Mouse (Mus musculus) intestine, postnatal 0 days (tissue): ENCODE data around the gene Prex1. TPM values are rescaled to one million over a fixed set of nuclear protein-coding genes. Genes with fewer than 3 reads are reported as not detected.

Source experiments
- ATAC-seq: fragments of 200-750 bp; cut with Nextera tagmentation; 2 replicates; pipeline ENCODE4 v1.8.0; 2017; ENCODE audit warnings: mild to moderate bottlenecking, moderate TSS enrichment, moderate library complexity
- H3K27ac ChIP-seq: fragments of 300-500 bp; sonication (generic); 2 replicates; pipeline ENCODE4 v1.5.1; 2014; ENCODE audit warnings: mild to moderate bottlenecking, low read depth, low read length, moderate library complexity
- H3K27me3 ChIP-seq: fragments of 300-500 bp; sonication (generic); replicated peaks from 2 replicates; pipeline ENCODE4 v1.6.1; 2014; ENCODE audit warnings: low read length, mixed read lengths; ENCODE audit not compliant: control insufficient read depth, insufficient read depth
- H3K36me3 ChIP-seq: fragments of 300-500 bp; sonication (generic); 2 replicates; pipeline ENCODE4 v1.6.1; 2014; ENCODE audit warnings: mild to moderate bottlenecking, moderate library complexity; ENCODE audit not compliant: control insufficient read depth, insufficient read depth
- H3K4me1 ChIP-seq: fragments of 300-500 bp; sonication (generic); replicated peaks from 2 replicates; pipeline ENCODE4 v1.6.1; 2014; ENCODE audit warnings: antibody characterized with exemption, low read length, mixed read lengths; ENCODE audit not compliant: control insufficient read depth, insufficient read depth
- H3K4me2 ChIP-seq: fragments of 300-500 bp; sonication (generic); replicated peaks from 2 replicates; pipeline ENCODE4 v1.6.1; 2014; ENCODE audit warnings: low read depth, mild to moderate bottlenecking, moderate library complexity
- H3K4me3 ChIP-seq: fragments of 300-500 bp; sonication (generic); 2 replicates; pipeline ENCODE4 v1.5.1; 2014; ENCODE audit warnings: low read depth, low read length
- H3K9ac ChIP-seq: fragments of 300-500 bp; sonication (generic); 2 replicates; pipeline ENCODE4 v1.6.1; 2014; ENCODE audit warnings: mild to moderate bottlenecking, low read depth, low read length
- H3K9me3 ChIP-seq: fragments of 300-500 bp; sonication (generic); 2 replicates; pipeline ENCODE4 v1.6.1; 2016; ENCODE audit warnings: mixed run types; ENCODE audit not compliant: control insufficient read depth
- CTCF ChIP-seq: sonication (generic); IDR thresholded peaks from 2 replicates; pipeline ENCODE4 v1.5.1; 2016; ENCODE audit warnings: low read depth, mild to moderate bottlenecking, control low read depth, antibody characterized with exemption, moderate library complexity
- WGBS: fragments of 180-500 bp; shearing (Covaris S2); extraction: QIAGEN DNeasy Blood & Tissue Kit; methylation state at CpG from one replicate; pipeline ENCODE4 v1.1.7; 2014; 5-methylcytosine and 5-hydroxymethylcytosine counted together
- polyA plus RNA-seq: library from polyadenylated mRNA; unstranded; fragments of >200 nt; fragmentation: Nextera tagmentation; extraction: Ambion mirVana; gene quantifications from 2 replicates; pipeline ENCODE4 v1.2.1, GENCODE M21; 2015

Gene Prex1
- polyA plus RNA-seq, 1 experiment from 2014 or later: 4.0 TPM

DNA sequence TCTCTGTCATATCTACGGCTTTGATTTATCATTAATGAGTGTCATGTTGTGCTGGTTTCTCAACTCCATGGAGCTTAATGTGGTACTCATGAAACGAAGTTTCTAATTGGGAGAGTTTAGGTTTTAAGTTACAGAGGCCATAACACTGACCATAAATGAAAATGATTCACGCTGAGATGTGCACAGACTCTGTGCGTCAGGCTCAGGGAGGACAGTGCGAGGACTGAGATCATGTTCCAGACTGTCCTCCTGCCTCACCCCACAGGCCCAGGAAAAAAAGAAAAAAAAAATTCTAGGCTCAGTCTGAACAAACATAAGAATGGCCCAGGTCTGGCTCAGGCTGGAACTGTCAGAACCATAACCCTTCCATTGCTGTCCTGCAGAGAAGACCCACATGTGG lies 133.8 kb downstream of the Prex1 start:
- Histone ChIP-seq H3K4me2 (no peak overlapping the region), H3K4me1 (no peaks in the 10 kb centered on the region), H3K9me3 (no peaks in the 10 kb centered on the region), H3K27ac (no peak overlapping the region), H3K36me3 (no peaks in the 10 kb centered on the region), H3K27me3 (no peaks in the 10 kb centered on the region), H3K9ac (no peak overlapping the region), H3K4me3 (no peak overlapping the region)
- no peak for TF ChIP-seq CTCF
- ATAC-seq: no peak
- WGBS: 84% methylated on average over 5 of the region's 5 CpGs

DNA sequence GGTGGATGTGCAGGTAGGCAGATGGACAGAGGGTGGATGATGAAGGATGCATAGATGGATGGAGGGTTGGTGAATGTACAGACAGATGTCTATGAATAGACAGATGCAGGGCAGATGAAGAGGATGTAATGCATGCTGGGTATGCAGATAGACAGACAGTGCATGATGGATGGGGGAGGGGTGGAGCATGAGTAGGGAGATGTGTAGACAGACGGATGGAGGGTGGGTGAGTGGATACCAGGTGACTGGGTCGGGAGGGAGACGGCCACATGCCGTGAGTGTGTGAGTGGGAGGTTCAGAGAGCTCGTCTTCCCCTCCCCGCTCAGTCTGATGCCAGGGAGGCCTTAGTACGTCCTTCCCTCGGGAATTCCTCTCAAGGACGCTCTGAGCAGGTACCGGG lies 134.3 kb downstream of the Prex1 start:
- no peaks in the 10 kb centered on the region for H3K36me3 ChIP-seq
- ATAC-seq: no peak
- H3K27ac ChIP-seq: no peak overlapping the region
- H3K4me1 ChIP-seq: no peaks in the 10 kb centered on the region
- no peaks in the 10 kb centered on the region for H3K9me3 ChIP-seq
- H3K9ac ChIP-seq: no peak overlapping the region
- H3K4me2 ChIP-seq: no peak overlapping the region
- no peak overlapping the region for H3K4me3 ChIP-seq
- no peak for TF ChIP-seq CTCF
- no peaks in the 10 kb centered on the region for H3K27me3 ChIP-seq
- WGBS: 92% methylated on average over 10 of the region's 10 CpGs

DNA sequence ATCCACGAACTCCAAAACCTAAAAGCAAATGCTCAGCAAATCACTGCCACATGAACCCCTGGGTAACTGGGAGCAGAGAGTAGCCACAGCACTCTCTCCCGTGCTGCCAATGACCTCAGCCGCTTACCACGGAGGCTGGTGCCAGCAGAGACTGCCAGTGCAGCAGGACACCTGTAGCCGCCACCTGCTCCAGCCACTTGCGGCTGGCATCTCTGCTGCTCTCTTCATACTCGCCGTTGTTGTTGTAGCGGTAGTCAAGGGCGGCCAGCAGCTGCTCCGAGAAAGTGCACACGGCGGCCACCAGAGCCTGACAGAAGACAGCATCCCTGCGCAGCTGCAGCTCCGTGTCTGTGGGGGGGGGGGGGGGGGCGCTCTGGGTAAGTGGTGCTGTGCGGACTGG lies 138.2 kb downstream of the Prex1 start:
- WGBS: 73% methylated on average over 16 of the region's 17 CpGs
- no peak for TF ChIP-seq CTCF
- no peaks in the 10 kb centered on the region for H3K9me3 ChIP-seq

DNA sequence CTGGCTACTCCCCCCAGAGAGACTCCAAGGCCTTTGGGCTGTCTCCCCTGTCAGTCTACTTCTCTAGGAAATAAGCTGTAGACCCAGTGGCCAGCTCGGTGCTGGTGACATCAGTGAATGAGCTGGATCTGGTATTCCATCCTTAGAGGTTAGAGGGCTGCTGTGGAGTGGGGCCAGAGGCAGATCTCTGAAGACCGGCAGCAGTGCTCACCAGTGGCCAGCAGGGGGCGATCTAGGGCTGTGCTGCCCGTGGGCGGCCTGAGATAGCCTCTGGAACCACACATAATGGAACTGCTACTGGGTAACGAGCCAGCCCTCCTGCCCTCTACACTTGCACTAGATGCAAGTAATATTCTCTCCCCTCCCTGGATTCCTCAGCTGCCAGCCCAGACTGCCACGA lies 138.7 kb downstream of the Prex1 start:
- 22% methylated on average over 7 of the region's 7 CpGs for WGBS
- Histone ChIP-seq H3K4me2 (no peak overlapping the region), H3K36me3 (no peaks in the 10 kb centered on the region), H3K4me1 (peaks cover 5% of the 10 kb centered on the region; the same call in 1 of the 2 replicates), H3K9ac (no peak overlapping the region), H3K9me3 (no peaks in the 10 kb centered on the region), H3K4me3 (no peak overlapping the region), H3K27ac (no peak overlapping the region), H3K27me3 (no peaks in the 10 kb centered on the region)
- peak; percentile 97 for TF ChIP-seq CTCF
- peak; percentile 22 for ATAC-seq

More for the DNA sequence above, 138.2 kb downstream of the Prex1 start:
- H3K9ac ChIP-seq: no peak overlapping the region
- H3K27ac ChIP-seq: no peak overlapping the region
- no peak overlapping the region for H3K4me3 ChIP-seq
- no peaks in the 10 kb centered on the region for H3K36me3 ChIP-seq
- no peak overlapping the region for H3K4me2 ChIP-seq
- H3K27me3 ChIP-seq: no peaks in the 10 kb centered on the region
- peaks cover 5% of the 10 kb centered on the region; the same call in 1 of the 2 replicates for H3K4me1 ChIP-seq
- no peak for ATAC-seq

- 0 out of 2 replicates have a peak overlapping the region, but pooled peaks have one; percentile 35 for H3K27ac ChIP-seq
- no peaks in the 10 kb centered on the region for H3K27me3 ChIP-seq
- no peaks in the 10 kb centered on the region for H3K9me3 ChIP-seq
- no peak overlapping the region for H3K4me2 ChIP-seq
- peaks cover 2% of the 10 kb centered on the region; the same call in 1 of the 2 replicates for H3K36me3 ChIP-seq
- H3K4me3 ChIP-seq: no peak overlapping the region
- H3K9ac ChIP-seq: no peak overlapping the region
- no peak for TF ChIP-seq CTCF
- peak; percentile 44 for ATAC-seq
- peaks cover 5% of the 10 kb centered on the region; the same call in 1 of the 2 replicates for H3K4me1 ChIP-seq
- 43% methylated on average over 5 of the region's 5 CpGs for WGBS
Observed at GRCm38 (mm10) chr2:166573621-166574020, 140.0 kb downstream of the Prex1 start.

- Histone ChIP-seq H3K27me3 (no peaks in the 10 kb centered on the region), H3K9ac (no peak overlapping the region), H3K4me3 (no peak overlapping the region), H3K9me3 (no peaks in the 10 kb centered on the region), H3K36me3 (peaks cover 5% of the 10 kb centered on the region; the same call in 1 of the 2 replicates), H3K4me1 (peaks cover 5% of the 10 kb centered on the region; the same call in 1 of the 2 replicates), H3K4me2 (no peak overlapping the region), H3K27ac (no peak overlapping the region)
- no peak for TF ChIP-seq CTCF
- peak; percentile 32; the same call in 1 of the 2 replicates for ATAC-seq
- WGBS: 70% methylated on average over 3 of the region's 3 CpGs
Observed at GRCm38 (mm10) chr2:166572297-166572696, 141.3 kb downstream of the Prex1 start.

- WGBS: 81% methylated on average over 9 of the region's 9 CpGs
- no peak overlapping the region for H3K27ac ChIP-seq
- H3K27me3 ChIP-seq: no peaks in the 10 kb centered on the region
- no peak for TF ChIP-seq CTCF
- ATAC-seq: no peak
- H3K4me2 ChIP-seq: no peak overlapping the region
- H3K9ac ChIP-seq: no peak overlapping the region
- H3K36me3 ChIP-seq: peaks cover 9% of the 10 kb centered on the region; the same call in 1 of the 2 replicates
- H3K9me3 ChIP-seq: no peaks in the 10 kb centered on the region
- peaks cover 5% of the 10 kb centered on the region; the same call in 1 of the 2 replicates for H3K4me1 ChIP-seq
- H3K4me3 ChIP-seq: no peak overlapping the region
Observed at GRCm38 (mm10) chr2:166569182-166569581, 144.4 kb downstream of the Prex1 start.
